Mouse (Mus musculus): ENCODE measurements around the gene Id2. TPM values are rescaled to one million over a fixed set of nuclear protein-coding genes. Genes with fewer than 3 reads are reported as not detected.

The Id2 gene
- polyA plus RNA-seq (2017; shearing (Covaris generic)): 150 TPM

DNA sequence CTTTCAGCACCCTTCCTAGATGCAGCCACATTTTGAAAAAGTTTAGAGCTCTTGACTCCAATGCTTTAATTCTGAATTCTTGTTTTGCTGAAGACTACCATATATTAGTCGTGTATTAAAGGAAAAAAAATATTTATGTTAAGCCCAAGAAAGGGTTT lies at the start of gene Id2:
TSS of gene Id2 (minus strand) at position 89 of the 158 bp plus-strand sequence.

Other genes starting within 250 kb of the Id2 start
- 63.3 TPM for gene Kidins220, start 122.2 kb downstream of the Id2 start, polyA plus RNA-seq (2017; shearing (Covaris generic))